Mouse (Mus musculus): Measurements from ENCODE around the gene Ccnt1.
A peak's percentile ranks its signal among the peaks of the same experiment; 100 is the strongest.

The Ccnt1 gene

GRCm38 (mm10) chr15:98570873-98571538 is at the start of gene Ccnt1, which contains the start of gene 4930415O20Rik:
Ccnt1 (minus strand) TSS chr15:98570923.
4930415O20Rik (plus strand) TSS chr15:98571004.
- DNase-seq (ENCODE audit: low spot score in 2 of 2) = no peak

GRCm38 (mm10) chr15:98617176-98617537 is 46.4 kb upstream of the Ccnt1 start:
- DNase-seq (ENCODE audit: low spot score in 2 of 2) = peak; percentile 48 to 72

- DNase-seq (ENCODE audit: low spot score in 2 of 2) = no peak
Measured at GRCm38 (mm10) chr15:98616362-98617175, 45.8 kb upstream of the Ccnt1 start.

DNA sequence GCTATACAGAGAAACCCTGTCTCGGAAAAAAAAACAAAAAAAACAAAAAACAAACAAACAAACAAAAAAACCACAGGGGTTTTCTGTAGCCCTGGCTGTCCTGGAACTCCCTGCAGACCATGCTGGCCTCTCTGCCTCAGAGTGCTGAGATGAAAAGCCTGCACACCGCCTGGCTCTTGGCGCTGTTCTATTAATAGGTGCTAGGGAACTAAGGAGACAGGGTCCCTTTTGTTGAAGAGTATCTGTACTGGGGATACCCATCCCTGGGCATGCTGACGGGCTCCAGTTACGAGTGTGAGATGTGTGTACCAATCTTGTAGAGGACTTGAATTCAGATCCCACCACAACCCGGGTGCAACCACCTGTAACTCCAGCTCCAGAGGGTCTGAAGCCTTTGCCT is 45.0 kb upstream of the Ccnt1 start:
- no peak for DNase-seq (ENCODE audit: low spot score in 2 of 2)

DNA sequence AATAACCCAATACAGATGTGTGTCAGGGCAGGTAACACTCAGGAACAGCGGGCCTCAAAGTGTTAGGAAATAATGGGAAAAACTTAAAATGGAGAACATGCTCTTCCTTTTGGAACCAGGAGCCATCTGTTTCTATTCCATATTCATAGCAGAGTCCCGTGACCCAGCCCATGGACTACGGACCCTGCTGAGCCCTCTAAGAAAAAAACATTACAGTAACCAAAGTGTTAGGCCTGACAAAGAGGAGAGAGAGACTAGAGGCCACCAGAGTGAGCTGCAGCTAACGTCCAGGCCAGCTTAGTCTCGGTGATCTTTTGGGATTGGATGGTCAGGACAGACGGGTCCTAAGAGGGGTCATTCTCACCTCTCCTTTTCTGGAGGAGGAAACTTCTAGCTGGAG is 44.2 kb upstream of the Ccnt1 start:
- DNase-seq (ENCODE audit: low spot score in 2 of 2) = no peak

DNA sequence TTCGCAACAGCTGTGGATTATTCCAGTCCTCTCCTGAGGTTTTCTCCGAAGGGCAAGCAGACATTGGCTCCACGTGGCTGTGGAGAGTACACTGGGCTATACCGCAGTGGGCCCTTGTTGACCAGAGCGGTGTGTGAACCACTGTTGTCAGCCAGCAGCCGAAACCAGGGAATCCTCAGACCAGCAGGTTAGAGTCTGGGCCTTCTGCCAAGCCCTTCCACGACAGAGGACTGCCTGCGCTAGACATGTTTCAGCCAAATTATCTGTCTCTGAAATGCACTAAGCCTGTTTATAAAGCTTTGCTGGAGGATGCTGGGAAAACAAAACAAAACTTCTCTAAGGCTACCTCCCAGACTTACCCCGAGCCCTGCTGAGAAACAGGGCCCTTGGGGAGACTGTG is 43.8 kb upstream of the Ccnt1 start:
- DNase-seq (ENCODE audit: low spot score in 2 of 2) = no peak

- no peak for DNase-seq (ENCODE audit: low spot score in 2 of 2)
Measured at GRCm38 (mm10) chr15:98612229-98612628, 41.5 kb upstream of the Ccnt1 start.

DNA sequence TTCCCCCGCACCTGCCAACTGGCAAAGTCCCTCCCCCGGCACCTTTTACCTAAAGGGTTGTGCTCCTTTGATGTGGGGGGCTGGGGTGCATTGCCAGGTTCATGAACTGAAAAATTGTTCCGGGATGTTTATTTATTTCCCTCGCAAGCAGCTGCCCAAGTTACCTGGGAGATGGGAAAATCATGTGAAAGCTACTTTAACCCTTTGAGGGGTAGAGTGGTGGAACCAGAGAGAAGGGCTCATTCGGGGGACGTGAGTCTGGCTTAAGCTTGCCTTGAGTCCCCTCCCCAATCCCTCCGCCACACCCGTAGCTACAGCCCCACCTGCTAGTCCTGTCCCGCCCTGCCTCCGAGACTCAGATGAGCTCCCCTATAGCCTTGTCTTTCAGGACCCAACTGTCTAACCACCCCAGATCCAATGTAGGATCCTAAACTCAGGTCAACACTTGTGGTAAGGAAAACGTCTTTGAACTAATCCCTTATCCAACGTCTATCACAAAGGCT is 39.5 kb upstream of the Ccnt1 start:
- DNase-seq (ENCODE audit: low spot score in 2 of 2) = peak in 1 of 2 experiments; percentile 51

DNA sequence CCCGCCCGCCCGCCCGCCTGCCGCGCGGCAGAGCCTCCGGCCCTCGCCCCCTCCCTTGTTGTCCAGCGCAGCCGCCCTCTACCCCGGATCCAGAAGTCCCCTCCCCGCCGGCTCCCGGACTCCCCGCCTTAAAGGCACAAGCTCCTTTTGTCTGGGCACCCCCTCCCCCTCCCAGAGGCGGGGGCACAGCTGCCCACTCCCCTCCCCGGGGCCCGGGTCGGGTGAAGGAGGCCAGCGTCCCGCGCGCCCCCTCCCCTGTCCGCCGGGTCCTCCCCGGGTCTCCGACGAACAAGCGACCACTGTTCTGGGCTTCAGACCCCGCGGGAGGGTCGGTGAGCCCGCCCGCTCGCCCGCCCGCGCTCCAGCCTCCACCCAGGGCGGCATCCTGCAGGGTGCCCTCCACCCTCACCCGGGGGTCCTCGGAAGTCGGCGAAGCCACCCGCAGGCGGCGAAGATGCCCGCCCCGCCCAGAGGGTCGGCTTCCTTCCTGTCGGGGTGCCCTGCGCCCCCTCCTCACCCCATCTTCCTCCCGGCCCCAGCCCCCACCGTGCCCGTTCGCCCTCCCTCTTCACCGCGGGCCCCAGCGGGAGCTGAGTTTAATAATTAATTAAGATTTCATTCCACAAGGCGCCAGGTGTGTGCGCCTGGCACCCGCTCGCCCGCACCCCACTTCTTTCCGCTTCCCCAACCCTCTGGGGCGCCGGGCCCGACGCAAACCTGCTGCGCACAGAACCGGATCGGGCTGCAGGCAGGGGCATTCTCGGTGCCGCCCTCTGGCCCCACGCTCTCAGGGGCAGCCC is 38.8 kb upstream of the Ccnt1 start, which contains the start of gene Adcy6:
Gene Adcy6 (minus strand): TSS at position 746 of the 800 bp plus-strand sequence.
- DNase-seq (ENCODE audit: low spot score in 2 of 2) = peak; percentile 75 to 78

DNA sequence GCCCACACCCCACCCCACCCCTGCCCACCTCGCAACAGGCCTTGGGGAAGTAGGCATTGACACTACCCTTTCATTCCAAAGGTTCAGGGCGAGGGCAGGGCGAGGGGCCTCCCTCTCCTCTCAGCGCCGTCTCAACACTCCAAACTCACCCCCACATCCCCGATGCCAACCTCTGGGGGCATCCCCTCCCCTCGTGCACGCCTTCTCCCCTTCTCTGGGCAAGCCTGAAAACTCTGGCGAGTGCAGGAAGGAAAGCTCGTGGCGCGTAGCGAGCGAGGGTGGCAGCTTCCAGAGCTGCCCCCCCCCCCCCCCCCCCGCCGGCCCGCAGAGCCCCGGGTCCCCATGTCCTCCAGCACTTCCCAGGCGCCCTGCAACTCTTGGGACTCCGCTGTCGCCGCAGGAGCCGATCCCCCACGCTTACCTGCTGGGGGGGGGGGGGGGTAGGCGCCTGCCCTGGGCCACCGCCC is 38.1 kb upstream of the Ccnt1 start:
- DNase-seq (ENCODE audit: low spot score in 2 of 2) = peak in 1 of 2 experiments; percentile 52

- DNase-seq (ENCODE audit: low spot score in 2 of 2) = no peak
Measured at GRCm38 (mm10) chr15:98608058-98608783, 37.5 kb upstream of the Ccnt1 start.

- no peak for DNase-seq (ENCODE audit: low spot score in 2 of 2)
Measured at GRCm38 (mm10) chr15:98607557-98607956, 36.8 kb upstream of the Ccnt1 start.

DNA sequence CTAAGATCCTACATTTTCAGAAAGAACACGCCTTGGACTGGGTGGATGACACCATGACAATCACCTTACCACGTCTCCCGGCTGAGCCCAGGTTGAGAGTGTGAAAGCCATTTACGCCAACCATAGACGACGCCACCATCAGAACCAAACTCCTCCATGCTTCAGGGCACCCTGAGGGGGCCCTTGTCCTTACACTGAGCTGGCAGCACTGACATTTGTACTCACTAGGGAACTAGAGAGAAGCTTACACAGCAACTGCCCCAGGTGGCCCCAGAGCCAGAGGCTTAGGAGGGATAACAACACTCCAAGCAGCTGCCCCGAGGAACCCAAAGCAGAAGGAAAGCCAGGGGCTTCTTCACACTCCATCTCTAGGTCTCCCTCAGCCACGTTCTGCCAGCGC is 36.0 kb upstream of the Ccnt1 start:
- no peak for DNase-seq (ENCODE audit: low spot score in 2 of 2)

DNA sequence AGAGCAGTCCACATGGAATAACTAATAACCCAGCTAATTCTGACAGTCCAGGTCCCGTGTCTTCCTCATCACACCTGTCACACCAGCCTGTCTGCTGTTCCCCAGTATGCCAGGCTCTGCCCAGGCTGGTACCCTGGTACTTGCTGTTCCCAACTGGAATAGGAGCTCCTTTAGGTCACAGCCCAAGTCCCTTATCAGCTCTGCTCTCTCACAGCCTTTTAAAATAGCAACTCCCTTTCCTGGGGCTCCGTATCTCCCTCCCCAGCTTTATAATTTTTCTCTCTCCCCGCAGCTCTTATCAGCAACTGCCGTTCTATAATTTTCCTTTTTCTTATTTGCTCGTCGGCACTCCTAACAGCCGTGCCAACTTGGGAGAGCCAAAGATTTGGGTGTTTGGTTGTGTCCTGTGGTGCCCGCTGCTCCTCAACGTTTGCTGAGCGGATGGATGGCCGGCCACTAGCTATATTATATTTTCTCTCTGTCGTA is 35.4 kb upstream of the Ccnt1 start:
- no peak for DNase-seq (ENCODE audit: low spot score in 2 of 2)

GRCm38 (mm10) chr15:98604041-98604575 is 33.4 kb upstream of the Ccnt1 start:
- DNase-seq (ENCODE audit: low spot score in 2 of 2) = no peak

- DNase-seq (ENCODE audit: low spot score in 2 of 2) = no peak
Measured at GRCm38 (mm10) chr15:98602921-98603458, 32.3 kb upstream of the Ccnt1 start.

GRCm38 (mm10) chr15:98602191-98602881 is 31.6 kb upstream of the Ccnt1 start:
- no peak for DNase-seq (ENCODE audit: low spot score in 2 of 2)

DNA sequence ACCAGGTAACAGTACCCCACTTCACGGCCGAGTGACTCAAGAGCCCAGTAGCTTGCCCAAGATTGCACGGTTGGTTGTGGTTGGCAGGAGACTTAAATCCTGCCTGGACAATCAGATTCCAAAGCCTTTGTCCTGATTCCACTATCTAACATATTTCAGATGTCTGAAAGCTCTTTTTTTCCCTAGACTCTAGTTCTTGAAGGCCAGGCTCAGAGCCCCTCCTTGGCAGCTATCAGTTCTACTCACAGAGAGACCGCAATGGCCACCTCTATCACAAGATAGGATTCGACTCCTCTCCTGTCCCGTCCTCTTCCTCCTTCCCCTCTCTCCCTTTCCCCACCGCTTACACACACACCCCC is 31.1 kb upstream of the Ccnt1 start:
- no peak for DNase-seq (ENCODE audit: low spot score in 2 of 2)

- no peak for DNase-seq (ENCODE audit: low spot score in 2 of 2)
Measured at GRCm38 (mm10) chr15:98600036-98600709, 29.4 kb upstream of the Ccnt1 start.

Measured in thymus, postnatal 10 days (tissue).